Mouse (Mus musculus): ENCODE results near the gene Cd80.

- no peak for TF ChIP-seq EP300 (IDR thresholded peaks at IDR 0.05; ENCODE audit: low read depth)
- TF ChIP-seq CTCF (IDR thresholded peaks at IDR 0.05; ENCODE audit: low read depth), result no peak
Measured at GRCm38 (mm10) chr16:38475681-38476311, 20.4 kb downstream of the Cd80 start.

Data from liver, embryonic 14.5 days (tissue).